In genomic region chr8:81342236-81342998, GRCm38 (mm10) we compare ENCODE assay signal across 8 mouse cellular contexts. TPM values are rescaled to one million over a fixed set of nuclear protein-coding genes. Genes with fewer than 3 reads are reported as not detected.
DNase-seq lines count a peak whose midpoint lies in the region; ATAC-seq and TF ChIP-seq lines count a peak whose summit lies in the region.

Gene Inpp4b (plus strand): TSS chr8:81342556.

- H3K9me3 ChIP-seq in ES-Bruce4 (replicated peaks; ENCODE audit: control insufficient read depth, insufficient read depth, low read length, poor library complexity, severe bottlenecking): no peaks in the 10 kb centered on the region
- H3K9me3 ChIP-seq in forebrain, embryonic 16.5 days (ENCODE audit: control insufficient read depth, low read length): peaks cover 3% of the 10 kb centered on the region
- no peaks in the 10 kb centered on the region; the same call in 1 of the 2 replicates for H3K9me3 ChIP-seq in neural tube, embryonic 14.5 days (ENCODE audit: control insufficient read depth, low read length)

- TF ChIP-seq CTCF in ES-Bruce4 (IDR thresholded peaks at IDR 0.05; ENCODE audit: low read depth, low read length): no peak
- no peak for TF ChIP-seq CTCF in layer of hippocampus, adult 2 months (conservative IDR thresholded peaks at IDR 0.05)
- no peak for TF ChIP-seq CTCF in lung, adult 2 months (IDR thresholded peaks at IDR 0.05; ENCODE audit: insufficient read depth, low read length)
- TF ChIP-seq CTCF in testis, adult 2 months (IDR thresholded peaks at IDR 0.05; ENCODE audit: control insufficient read depth, insufficient read depth, insufficient replicate concordance, low read depth, low read length): no peak

- ATAC-seq in cerebellum, adult (ENCODE audit: insufficient number of reproducible peaks, low FRiP score, low TSS enrichment): peak; percentile 73
- ATAC-seq in forebrain, embryonic 16.5 days: peak; percentile 91
- peak; percentile 85 for ATAC-seq in neural tube, embryonic 14.5 days (ENCODE audit: low read depth)

- H3K4me2 ChIP-seq in forebrain, embryonic 16.5 days (ENCODE audit: low read length): peak within 1 kb of the TSS; percentile 95
- H3K4me2 ChIP-seq in neural tube, embryonic 14.5 days (ENCODE audit: low read depth, low read length): peak within 1 kb of the TSS; percentile 93

- H3K9ac ChIP-seq in ES-Bruce4 (ENCODE audit: low read depth, poor library complexity, severe bottlenecking): peak within 1 kb of the TSS; percentile 10; the same call in 1 of the 2 replicates
- H3K9ac ChIP-seq in forebrain, embryonic 16.5 days (replicated peaks; ENCODE audit: low read depth, low read length): peak within 1 kb of the TSS; percentile 59
- H3K9ac ChIP-seq in neural tube, embryonic 14.5 days (replicated peaks; ENCODE audit: low read depth, low read length): peak within 1 kb of the TSS; percentile 57

- peak within 1 kb of the TSS; percentile 69 for H3K4me3 ChIP-seq in ES-Bruce4 (ENCODE audit: low read depth, low read length)
- peak within 1 kb of the TSS; percentile 67 for H3K4me3 ChIP-seq in forebrain, embryonic 16.5 days (replicated peaks; ENCODE audit: low read length)
- H3K4me3 ChIP-seq in layer of hippocampus, adult 2 months: peak within 1 kb of the TSS; percentile 69
- peak within 1 kb of the TSS; percentile 66 for H3K4me3 ChIP-seq in lung, adult 2 months (replicated peaks; ENCODE audit: extremely low read depth, low read depth, low read length)
- H3K4me3 ChIP-seq in neural tube, embryonic 14.5 days (ENCODE audit: low read depth, low read length): peak within 1 kb of the TSS; percentile 55
- H3K4me3 ChIP-seq in testis, adult 2 months (ENCODE audit: control insufficient read depth, low read depth, low read length): peak within 1 kb of the TSS; percentile 18

- DNase-seq in heart, postnatal 25 days (ENCODE audit: low spot score): peak; percentile 19
- DNase-seq in layer of hippocampus, adult 2 months (ENCODE audit: low spot score in 2 of 2): peak; percentile 74 to 75
- DNase-seq in lung, adult 2 months: peak; percentile 37

- no peak for TF ChIP-seq EP300 in ES-Bruce4 (IDR thresholded peaks at IDR 0.05; ENCODE audit: insufficient read depth, low read depth, low read length)

- H3K27ac ChIP-seq in ES-Bruce4 (ENCODE audit: insufficient read depth, low read length): no peak within 1 kb of the TSS
- H3K27ac ChIP-seq in forebrain, embryonic 16.5 days (ENCODE audit: low read length): peak within 1 kb of the TSS; percentile 58
- H3K27ac ChIP-seq in layer of hippocampus, adult 2 months: peak within 1 kb of the TSS; percentile 86
- H3K27ac ChIP-seq in neural tube, embryonic 14.5 days (ENCODE audit: low read depth, low read length): peak within 1 kb of the TSS; percentile 44; the same call in 1 of the 2 replicates
- no peak within 1 kb of the TSS for H3K27ac ChIP-seq in testis, adult 2 months (ENCODE audit: control insufficient read depth, insufficient read depth, low read depth, low read length)

- H3K4me1 ChIP-seq in ES-Bruce4 (ENCODE audit: control insufficient read depth, insufficient read depth, low read length): no peaks in the 10 kb centered on the region
- H3K4me1 ChIP-seq in forebrain, embryonic 16.5 days (replicated peaks; ENCODE audit: control insufficient read depth, insufficient read depth, low read length): peaks cover 7% of the 10 kb centered on the region
- H3K4me1 ChIP-seq in lung, adult 2 months (ENCODE audit: control insufficient read depth, insufficient read depth, low read length): peaks cover 3% of the 10 kb centered on the region; the same call in 1 of the 2 replicates
- 0 out of 2 replicates have a peak, but pooled peaks cover 3% of the 10 kb centered on the region for H3K4me1 ChIP-seq in neural tube, embryonic 14.5 days (ENCODE audit: control insufficient read depth, insufficient read depth, low read length)
- H3K4me1 ChIP-seq in testis, adult 2 months (ENCODE audit: control insufficient read depth, insufficient read depth, low read length): peaks cover 7% of the 10 kb centered on the region; the same call in 1 of the 2 replicates

- H3K36me3 ChIP-seq in ES-Bruce4 (ENCODE audit: control insufficient read depth, insufficient read depth, low read length, poor library complexity, severe bottlenecking): no peaks in the 10 kb centered on the region
- H3K36me3 ChIP-seq in forebrain, embryonic 16.5 days (ENCODE audit: control insufficient read depth, insufficient read depth): no peaks in the 10 kb centered on the region
- H3K36me3 ChIP-seq in neural tube, embryonic 14.5 days (ENCODE audit: control insufficient read depth, insufficient read depth, low read length): no peaks in the 10 kb centered on the region
- no peaks in the 10 kb centered on the region for H3K36me3 ChIP-seq in testis, adult 2 months (ENCODE audit: control insufficient read depth, insufficient read depth, low read length)

- intact Hi-C loops in heart, postnatal 25 days (cut with DNase I): loop anchor here (10.0 kb wide), 1 partner anchor 1502 kb away; no protein-coding TSS in a partner anchor

- TF ChIP-seq POLR2A in ES-Bruce4 (IDR thresholded peaks at IDR 0.05; ENCODE audit: insufficient read depth, low read length): no peak
- peak; percentile 41; the same call in 1 of the 2 replicates for TF ChIP-seq POLR2A in lung, adult 2 months (IDR thresholded peaks at IDR 0.05; ENCODE audit: borderline replicate concordance, extremely low read depth, low read depth, low read length)
- no peak for TF ChIP-seq POLR2A in testis, adult 2 months (IDR thresholded peaks at IDR 0.05; ENCODE audit: control insufficient read depth, low read depth, low read length)

- H3K27me3 ChIP-seq in ES-Bruce4 (ENCODE audit: control insufficient read depth, insufficient read depth, low read length, poor library complexity, severe bottlenecking): peaks cover 3% of the 10 kb centered on the region
- H3K27me3 ChIP-seq in forebrain, embryonic 16.5 days (replicated peaks; ENCODE audit: control insufficient read depth, insufficient read depth, low read length): 0 out of 2 replicates have a peak, but pooled peaks cover 3% of the 10 kb centered on the region
- H3K27me3 ChIP-seq in neural tube, embryonic 14.5 days (ENCODE audit: control insufficient read depth, insufficient read depth, low read length): no peaks in the 10 kb centered on the region
- H3K27me3 ChIP-seq in testis, adult 2 months (ENCODE audit: control insufficient read depth, insufficient read depth, low read length): no peaks in the 10 kb centered on the region

- WGBS in forebrain, embryonic 16.5 days: 0% methylated on average over 40 of the region's 46 CpGs
- under 1% methylated on average over 44 of the region's 46 CpGs for WGBS in lung, adult 2 months
- WGBS in neural tube, embryonic 14.5 days: under 1% methylated on average over 46 of the region's 46 CpGs

RNA-seq across cellular contexts. Expression of gene Inpp4b, which starts in this region (rescaled TPM):
- polyA plus RNA-seq in ES-Bruce4 (2011; ENCODE audit: insufficient read depth, insufficient read length, low read depth, missing spikeins): not detected in 2 replicates
- 4.0 and 6.5 TPM in 2 replicates for polyA plus RNA-seq in forebrain, embryonic 16.5 days (2015; fragmentation: Nextera tagmentation; extraction: Ambion mirVana)
- 10 to 100 TPM; 74.5 to 77.8 TPM for total RNA-seq in heart, postnatal 25 days (2021)
- total RNA-seq in layer of hippocampus, adult 2 months (2021): 10 to 100 TPM; 11.7 to 11.8 TPM
- 1.8 and 2.6 TPM in 2 replicates for polyA plus RNA-seq in lung, adult 2 months (2012; rRNA removed)
- 8.5 and 10.1 TPM in 2 replicates for polyA plus RNA-seq in neural tube, embryonic 14.5 days (2014; fragmentation: Nextera tagmentation; extraction: Ambion mirVana)
- 2.2 and 2.3 TPM in 2 replicates for polyA plus RNA-seq in testis, adult 2 months (2012; rRNA removed)

Comparison
In these comparisons a context has a peak if more than half of its experiments do, and no peak if none do; other contexts are left out.
1. RNA of gene Inpp4b (total RNA-seq): 74.5 to 77.8 TPM in heart, postnatal 25 days; 11.7 to 11.8 TPM in layer of hippocampus, adult 2 months; every median in the first group is over 4 times any median in the second.
2. H3K27ac ChIP-seq: peak in forebrain, embryonic 16.5 days (single experiment), layer of hippocampus, adult 2 months (single experiment) and neural tube, embryonic 14.5 days (single experiment); none in ES-Bruce4 (single experiment) and testis, adult 2 months (single experiment).
3. H3K4me3 ChIP-seq: peak in every context shown above with its lines; median percentile 69 in ES-Bruce4; 69 in layer of hippocampus, adult 2 months; 67 in forebrain, embryonic 16.5 days; 66 in lung, adult 2 months; 55 in neural tube, embryonic 14.5 days; 18 in testis, adult 2 months.
4. DNase-seq: peak in every context shown above with its lines; median percentile 74 in layer of hippocampus, adult 2 months; 37 in lung, adult 2 months; 19 in heart, postnatal 25 days.
5. Peak in every context shown above with its lines, with median percentiles within 50 percentile points of each other: H3K9ac ChIP-seq and ATAC-seq.